Comparison of ENCODE assay signal across 29 mouse cellular contexts in genomic region chr10:14688785-14689442, GRCm38 (mm10). TPM values are rescaled to one million over a fixed set of nuclear protein-coding genes. Genes with fewer than 3 reads are reported as not detected.
DNase-seq lines count a peak whose midpoint lies in the region; ATAC-seq and TF ChIP-seq lines count a peak whose summit lies in the region.
"Had no signal": no experiment of that assay in that cellular context is flagged by ENCODE, and none has a peak within 500 bp of the region (broad histone marks: within the 10 kb centered on the region; RNA-seq: fewer than 3 reads in every experiment).

No protein-coding gene starts in this region.

- peaks cover 18% of the 10 kb centered on the region for H3K4me1 ChIP-seq in G1E (ENCODE audit: insufficient read depth, low read depth, low read length)
- H3K4me1 ChIP-seq: embryonic facial prominence, embryonic 13.5 days; embryonic facial prominence, embryonic 15.5 days had no signal

- peak; percentile 82 for ATAC-seq in G1E (ENCODE audit: extremely low read depth, insufficient number of reproducible peaks, low FRiP score, poor library complexity, severe bottlenecking)
- peak; percentile 87 for ATAC-seq in megakaryocyte-erythroid progenitor cell, adult 5-6 weeks (replicated peaks; ENCODE audit: low FRiP score, low TSS enrichment, poor library complexity, severe bottlenecking)
- ATAC-seq: activated CD4-positive, CD25-positive, alpha-beta regulatory T cell, adult 4 months; CD4-positive, CD25-positive, alpha-beta regulatory T cell, adult 4 months; forebrain, embryonic 14.5 days; forebrain, embryonic 16.5 days; Patski had no signal

- H3K27me3 ChIP-seq in G1E (ENCODE audit: insufficient read depth, low read length), result no peaks in the 10 kb centered on the region
- H3K27me3 ChIP-seq: CH12.LX; embryonic facial prominence, embryonic 13.5 days; embryonic facial prominence, embryonic 15.5 days; forebrain, embryonic 12.5 days; Patski had no signal

- no peaks in the 10 kb centered on the region for H3K9me3 ChIP-seq in G1E (replicated peaks)
- H3K9me3 ChIP-seq: embryonic facial prominence, embryonic 15.5 days had no signal

- intact Hi-C loops in left cerebral cortex, postnatal 10 days (cut with DNase I), result no loop called here

- DNase-seq in G1E (ENCODE audit: low spot score), result no peak
- DNase-seq in c-Kit-positive CD71-positive TER-119-negative erythroid progenitor cells, embryonic 14.5 days (ENCODE audit: low read depth), result peak; percentile 16
- no peak for DNase-seq in left cerebral cortex, postnatal 10 days (ENCODE audit: extremely low spot score in 1 of 2, low spot score in 2 of 2)
- DNase-seq in frontal cortex, postnatal 14 days (ENCODE audit: low spot score in 2 of 2), result no peak
- DNase-seq: adrenal gland, adult 8-10 months; adrenal gland, postnatal 14 days; adrenal gland, postnatal 36 days; B cell, adult 2 months; cerebellum, adult 11 months; cerebellum, adult 18-20 months; cerebellum, adult 8-10 months; cerebellum, adult 9-11 months; cerebellum, postnatal 14 days; cerebellum, postnatal 36 days; embryo, embryonic 11 days had no signal

- no peak overlapping the region for H3K4me3 ChIP-seq in G1E (ENCODE audit: low read depth, low read length)
- H3K4me3 ChIP-seq: embryonic facial prominence, embryonic 13.5 days; embryonic facial prominence, embryonic 15.5 days; erythroblast, embryonic 14.5 days; forebrain, embryonic 10.5 days; forebrain, embryonic 12.5 days had no signal

- TF ChIP-seq CTCF in G1E (IDR thresholded peaks at IDR 0.05; ENCODE audit: low read depth, low read length), result no peak

- H3K36me3 ChIP-seq in G1E (replicated peaks), result peaks cover 34% of the 10 kb centered on the region

RNA-seq across cellular contexts. Expression of gene Vta1, which starts 16.4 kb away (rescaled TPM):
- 85.1 and 94.7 TPM in 2 replicates for total RNA-seq in G1E (2014; fragmentation: Nextera tagmentation)
- total RNA-seq in G1E (2017), result 72.5 and 82.3 TPM in 2 replicates
- polyA plus RNA-seq in G1E (2012), result 11.7 and 13.9 TPM in 2 replicates
- 23.2 and 36.3 TPM in 2 replicates for total RNA-seq in megakaryocyte-erythroid progenitor cell, adult 5-6 weeks (2014; fragmentation: Nextera tagmentation)
- total RNA-seq in megakaryocyte-erythroid progenitor cell, adult 5-6 weeks (2017), result 60.1 and 92.5 TPM in 2 replicates
- total RNA-seq in left cerebral cortex, postnatal 10 days (2021), result 10 to 100 TPM; 70.8 to 81.4 TPM

RNA-seq across cellular contexts. Expression of gene Nmbr, which starts 16.5 kb away (rescaled TPM):
- total RNA-seq in G1E (2014; fragmentation: Nextera tagmentation) (not detected in 2 replicates), G1E (2017) (0.27 and 0.46 TPM in 2 replicates)
- not detected in 2 replicates for polyA plus RNA-seq in G1E (2012)
- not detected in 2 replicates for total RNA-seq in megakaryocyte-erythroid progenitor cell, adult 5-6 weeks (2014; fragmentation: Nextera tagmentation)
- not detected in 2 replicates for total RNA-seq in megakaryocyte-erythroid progenitor cell, adult 5-6 weeks (2017)
- total RNA-seq in left cerebral cortex, postnatal 10 days (2021), result 1 to 10 TPM; 6.6 to 8.5 TPM
- total RNA-seq: adrenal gland, postnatal 14 days; adrenal gland, postnatal 36 days; common myeloid progenitor, adult 5-6 weeks had no signal
- polyA plus RNA-seq: activated CD4-positive, CD25-positive, alpha-beta regulatory T cell, adult 4 months; CD4-positive, CD25-positive, alpha-beta regulatory T cell, adult 4 months; erythroblast, embryonic 14.5 days had no signal

RNA-seq across cellular contexts. Expression of gene Gje1, which starts 29.1 kb away (rescaled TPM):
- total RNA-seq in G1E (2014; fragmentation: Nextera tagmentation), result not detected in 2 replicates
- 0.06 TPM in 1 of 2 replicates, not detected in the other for total RNA-seq in G1E (2017)
- not detected in 2 replicates for polyA plus RNA-seq in G1E (2012)
- not detected in 2 replicates for total RNA-seq in megakaryocyte-erythroid progenitor cell, adult 5-6 weeks (2014; fragmentation: Nextera tagmentation)
- total RNA-seq in megakaryocyte-erythroid progenitor cell, adult 5-6 weeks (2017), result not detected in 2 replicates
- not detected for total RNA-seq in left cerebral cortex, postnatal 10 days (2021)
- total RNA-seq: adrenal gland, adult 18-20 months; adrenal gland, adult 8-10 months; adrenal gland, postnatal 14 days; adrenal gland, postnatal 36 days; CH12.LX; common myeloid progenitor, adult 5-6 weeks had no signal
- polyA plus RNA-seq: activated CD4-positive, CD25-positive, alpha-beta regulatory T cell, adult 4 months; CD4-positive, CD25-positive, alpha-beta regulatory T cell, adult 4 months; embryonic facial prominence, embryonic 13.5 days; erythroblast, embryonic 14.5 days; forebrain, embryonic 12.5 days; forebrain, embryonic 14.5 days; forebrain, embryonic 16.5 days had no signal

Comparison
In these comparisons a context has a peak if more than half of its experiments do, and no peak if none do; other contexts are left out.
1. RNA of gene Nmbr, which starts 16.5 kb away (total RNA-seq): 6.6 to 8.5 TPM in left cerebral cortex, postnatal 10 days; 0.27 to 0.46 TPM in G1E and not detected in megakaryocyte-erythroid progenitor cell, adult 5-6 weeks; every median in the first group is over 4 times any median in the second.